Mouse (Mus musculus) heart, adult 2 months (tissue): ENCODE results near the gene Gpc1.

Source experiments
- CTCF ChIP-seq: fragments of 200-600 bp; IDR thresholded peaks from 2 replicates; pipeline ENCODE4 v1.8.1; 2022; ENCODE audit warnings: antibody characterized with exemption, mild to moderate bottlenecking, moderate library complexity
- POLR2A ChIP-seq: fragments of 200-500 bp; IDR thresholded peaks from 2 replicates; pipeline ENCODE4 v1.6.1; 2011; ENCODE audit warnings: mild to moderate bottlenecking, low read depth, low read length, control low read depth; ENCODE audit not compliant: insufficient read depth

DNA sequence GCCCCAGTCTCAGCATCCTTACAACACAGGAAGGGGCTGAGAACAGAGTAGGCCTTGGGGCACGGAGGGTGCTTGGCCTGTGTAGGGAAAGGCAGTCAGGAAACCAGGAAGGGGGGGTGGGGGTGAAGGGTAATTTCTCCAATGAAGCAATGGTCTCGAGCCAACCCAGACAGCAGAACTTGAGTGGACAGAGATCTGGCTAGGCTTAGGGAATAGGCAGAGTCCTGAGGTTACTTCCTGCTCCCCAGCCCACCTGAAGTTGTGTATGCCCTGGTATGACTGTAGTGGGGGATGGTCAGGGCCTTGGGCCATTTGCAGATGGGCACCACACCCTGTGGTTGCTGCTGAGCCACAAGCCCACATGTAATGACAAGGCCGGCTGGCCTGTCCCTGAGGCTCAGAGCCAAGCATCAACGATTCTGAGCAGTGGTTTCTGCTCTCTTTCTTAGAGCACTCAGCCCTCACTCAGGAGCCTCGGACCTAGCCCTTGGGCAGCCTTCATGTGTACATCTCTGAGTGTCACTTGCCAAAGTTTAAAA is 15.6 kb upstream of the Gpc1 start:
- TF ChIP-seq CTCF: no peak
- TF ChIP-seq POLR2A: no peak
